Comparison of ENCODE assay signal across 35 mouse cellular contexts in genomic region chr3:101953506-101953905, GRCm38 (mm10). TPM values are rescaled to one million over a fixed set of nuclear protein-coding genes. Genes with fewer than 3 reads are reported as not detected.
DNase-seq lines count a peak whose midpoint lies in the region; ATAC-seq and TF ChIP-seq lines count a peak whose summit lies in the region.
"Had no signal": no experiment of that assay in that cellular context is flagged by ENCODE, and none has a peak within 500 bp of the region (broad histone marks: within the 10 kb centered on the region; RNA-seq: fewer than 3 reads in every experiment).

No protein-coding gene starts in this region.

- intact Hi-C loops in left cerebral cortex, postnatal 4 days (cut with DNase I), result no loop called here

- no peak overlapping the region for H3K4me3 ChIP-seq in forebrain, postnatal 0 days (ENCODE audit: low read depth, low read length)
- H3K4me3 ChIP-seq in forebrain, embryonic 10.5 days, result no peak overlapping the region
- H3K4me3 ChIP-seq: embryonic facial prominence, embryonic 12.5 days; forebrain, embryonic 15.5 days; gastrocnemius, adult 2 months; hindbrain, embryonic 13.5 days; limb, embryonic 13.5 days; liver, embryonic 13.5 days; megakaryocyte, embryonic 14.5 days; midbrain, embryonic 12.5 days; neural tube, embryonic 15.5 days had no signal

- H3K36me3 ChIP-seq in forebrain, postnatal 0 days (ENCODE audit: insufficient read depth), result no peaks in the 10 kb centered on the region
- no peaks in the 10 kb centered on the region for H3K36me3 ChIP-seq in forebrain, embryonic 10.5 days (replicated peaks)
- H3K36me3 ChIP-seq: embryonic facial prominence, embryonic 12.5 days; forebrain, embryonic 15.5 days; hindbrain, embryonic 13.5 days; limb, embryonic 13.5 days; liver, embryonic 13.5 days; midbrain, embryonic 12.5 days; neural tube, embryonic 15.5 days had no signal

- no peak overlapping the region for H3K27ac ChIP-seq in forebrain, postnatal 0 days (ENCODE audit: low read depth, low read length)
- H3K27ac ChIP-seq in forebrain, embryonic 10.5 days, result no peak overlapping the region
- H3K27ac ChIP-seq: embryonic facial prominence, embryonic 12.5 days; forebrain, embryonic 15.5 days; gastrocnemius, adult 2 months; limb, embryonic 13.5 days; liver, embryonic 13.5 days; midbrain, embryonic 12.5 days; neural tube, embryonic 15.5 days had no signal

- 0 out of 2 replicates have a peak, but pooled peaks have one; percentile 10 for ATAC-seq in cerebellum, adult (ENCODE audit: insufficient number of reproducible peaks, low FRiP score, low TSS enrichment)
- ATAC-seq in forebrain, postnatal 0 days, result no peak
- ATAC-seq: CD4-positive, CD25-positive, alpha-beta regulatory T cell, adult 4 months; forebrain, embryonic 15.5 days; lung, postnatal 0 days had no signal

- H3K4me1 ChIP-seq in forebrain, postnatal 0 days (ENCODE audit: insufficient read depth), result no peaks in the 10 kb centered on the region
- peaks cover 9% of the 10 kb centered on the region for H3K4me1 ChIP-seq in forebrain, embryonic 10.5 days
- H3K4me1 ChIP-seq: megakaryocyte, embryonic 14.5 days; midbrain, embryonic 12.5 days had no signal

- WGBS in forebrain, postnatal 0 days, result 43% methylated on average over 7 of the region's 7 CpGs
- 85% methylated on average over 7 of the region's 7 CpGs for WGBS in forebrain, embryonic 10.5 days

- H3K4me2 ChIP-seq in forebrain, postnatal 0 days (ENCODE audit: low read depth), result no peak overlapping the region
- H3K4me2 ChIP-seq: embryonic facial prominence, embryonic 12.5 days; forebrain, embryonic 15.5 days; heart, embryonic 11.5 days; hindbrain, embryonic 13.5 days; limb, embryonic 13.5 days; liver, embryonic 13.5 days; midbrain, embryonic 12.5 days; neural tube, embryonic 15.5 days had no signal

- TF ChIP-seq CTCF in forebrain, postnatal 0 days (IDR thresholded peaks at IDR 0.05; ENCODE audit: low read depth), result no peak

- H3K27me3 ChIP-seq in forebrain, postnatal 0 days (ENCODE audit: insufficient read depth, low read length), result no peaks in the 10 kb centered on the region
- H3K27me3 ChIP-seq in forebrain, embryonic 10.5 days (ENCODE audit: poor library complexity, severe bottlenecking), result no peaks in the 10 kb centered on the region
- H3K27me3 ChIP-seq: embryonic facial prominence, embryonic 12.5 days; forebrain, embryonic 15.5 days; hindbrain, embryonic 13.5 days; limb, embryonic 13.5 days; liver, embryonic 13.5 days; midbrain, embryonic 12.5 days; neural tube, embryonic 15.5 days had no signal

- no peaks in the 10 kb centered on the region for H3K9me3 ChIP-seq in forebrain, postnatal 0 days (ENCODE audit: low read length)
- H3K9me3 ChIP-seq in forebrain, embryonic 10.5 days, result no peaks in the 10 kb centered on the region
- H3K9me3 ChIP-seq: embryonic facial prominence, embryonic 12.5 days; forebrain, embryonic 15.5 days; hindbrain, embryonic 13.5 days; limb, embryonic 13.5 days; liver, embryonic 13.5 days; megakaryocyte, embryonic 14.5 days; midbrain, embryonic 12.5 days; neural tube, embryonic 15.5 days had no signal

- no peak for DNase-seq in cerebellum, adult 11 months
- DNase-seq in forebrain, postnatal 0 days, result peak; percentile 10
- no peak for DNase-seq in forebrain, embryonic 10.5 days (ENCODE audit: extremely low spot score, low spot score)
- peak; percentile 47 for DNase-seq in left cerebral cortex, postnatal 4 days
- no peak for DNase-seq in left cerebral cortex, adult 9 months (ENCODE audit: low spot score in 2 of 2)
- peak; percentile 44 to 45 for DNase-seq in cerebellum, postnatal 25 days
- DNase-seq in embryo, embryonic 11 days, result no peak
- DNase-seq: gastrocnemius, adult 2 months; gastrocnemius, postnatal 36 days; heart, adult 18-20 months; heart, postnatal 36 days; kidney, adult 11 months; kidney, postnatal 10 days; liver, embryonic 13.5 days; lung, adult 18-20 months; lung, postnatal 4 days; retina, postnatal 1 day; right cerebral cortex, postnatal 14 days; thymus, postnatal 4 days had no signal

- no peak overlapping the region for H3K9ac ChIP-seq in forebrain, postnatal 0 days
- H3K9ac ChIP-seq: embryonic facial prominence, embryonic 12.5 days; forebrain, embryonic 15.5 days; hindbrain, embryonic 13.5 days; limb, embryonic 13.5 days; liver, embryonic 13.5 days; midbrain, embryonic 12.5 days; neural tube, embryonic 15.5 days had no signal

RNA-seq across cellular contexts. Expression of gene Slc22a15, which starts 29.3 kb away (rescaled TPM):
- total RNA-seq in forebrain, postnatal 0 days (2014; rRNA removed), result 8.9 and 9.8 TPM in 2 replicates
- polyA plus RNA-seq in forebrain, postnatal 0 days (2015; fragmentation: Nextera tagmentation; extraction: Ambion mirVana), result 3.6 and 5.3 TPM in 2 replicates
- 2.6 and 3.7 TPM in 2 replicates for polyA plus RNA-seq in forebrain, embryonic 10.5 days (2016; fragmentation: Nextera tagmentation; extraction: Ambion mirVana)
- 10 to 100 TPM; 17.5 to 17.8 TPM for total RNA-seq in left cerebral cortex, postnatal 4 days (2021)

RNA-seq across cellular contexts. Expression of gene Nhlh2, which starts 56.4 kb away (rescaled TPM):
- total RNA-seq in forebrain, postnatal 0 days (2014; rRNA removed), result 8.6 and 19.0 TPM in 2 replicates
- polyA plus RNA-seq in forebrain, postnatal 0 days (2015; fragmentation: Nextera tagmentation; extraction: Ambion mirVana), result 7.0 and 14.6 TPM in 2 replicates
- polyA plus RNA-seq in forebrain, embryonic 10.5 days (2016; fragmentation: Nextera tagmentation; extraction: Ambion mirVana), result 10.4 and 16.5 TPM in 2 replicates
- total RNA-seq in left cerebral cortex, postnatal 4 days (2021), result 1 to 10 TPM; 2.4 to 3.5 TPM
- total RNA-seq: gastrocnemius, adult 2 months; gastrocnemius, postnatal 36 days; heart, adult 18-20 months; heart, postnatal 36 days; monocyte, adult 5-6 weeks had no signal
- polyA plus RNA-seq: CD4-positive, CD25-positive, alpha-beta regulatory T cell, adult 4 months; heart, embryonic 16.5 days; lung, postnatal 0 days; stomach, embryonic 14.5 days; testis, adult 2 months; thymus, postnatal 0 days had no signal

Comparison
In these comparisons a context has a peak if more than half of its experiments do, and no peak if none do; other contexts are left out.
1. DNase-seq: peak in forebrain, postnatal 0 days (single experiment), left cerebral cortex, postnatal 4 days (single experiment) and cerebellum, postnatal 25 days (2 of 2); none in cerebellum, adult 11 months (single experiment), forebrain, embryonic 10.5 days (single experiment), left cerebral cortex, adult 9 months (0 of 2) and embryo, embryonic 11 days (single experiment).